Mouse (Mus musculus) heart, adult 2 months (tissue): Measurements from ENCODE around the gene Eif4a3.

Source experiments
- CTCF ChIP-seq: fragments of 200-600 bp; IDR thresholded peaks from 2 replicates; pipeline ENCODE4 v1.8.1; 2022; ENCODE audit warnings: antibody characterized with exemption, mild to moderate bottlenecking, moderate library complexity
- POLR2A ChIP-seq: fragments of 200-500 bp; IDR thresholded peaks from 2 replicates; pipeline ENCODE4 v1.6.1; 2011; ENCODE audit warnings: mild to moderate bottlenecking, low read depth, low read length, control low read depth; ENCODE audit not compliant: insufficient read depth

DNA sequence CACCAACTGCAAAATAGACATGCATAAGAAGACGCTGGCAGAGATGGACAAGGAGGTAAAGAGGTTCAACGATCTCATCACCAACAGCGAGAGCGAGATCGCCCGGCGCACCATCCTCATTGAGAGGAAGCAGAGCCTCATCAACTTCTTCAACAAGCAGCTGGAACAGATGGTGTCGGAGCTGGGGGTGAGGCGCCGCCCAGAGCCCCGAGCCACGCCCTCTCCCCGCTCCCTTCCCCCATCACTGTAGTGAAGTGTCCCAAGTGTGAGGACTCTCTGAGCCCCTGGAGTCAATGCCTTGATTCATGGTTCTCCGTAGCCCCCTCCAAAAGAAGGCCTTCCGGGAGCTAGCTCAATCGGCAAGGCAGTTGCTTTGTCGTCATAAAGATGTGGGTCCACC is 48.9 kb downstream of the Eif4a3 start:
- no peak for TF ChIP-seq CTCF
- no peak for TF ChIP-seq POLR2A
